Mouse (Mus musculus): ENCODE data around the gene Abcg2.

Gene Abcg2

DNA sequence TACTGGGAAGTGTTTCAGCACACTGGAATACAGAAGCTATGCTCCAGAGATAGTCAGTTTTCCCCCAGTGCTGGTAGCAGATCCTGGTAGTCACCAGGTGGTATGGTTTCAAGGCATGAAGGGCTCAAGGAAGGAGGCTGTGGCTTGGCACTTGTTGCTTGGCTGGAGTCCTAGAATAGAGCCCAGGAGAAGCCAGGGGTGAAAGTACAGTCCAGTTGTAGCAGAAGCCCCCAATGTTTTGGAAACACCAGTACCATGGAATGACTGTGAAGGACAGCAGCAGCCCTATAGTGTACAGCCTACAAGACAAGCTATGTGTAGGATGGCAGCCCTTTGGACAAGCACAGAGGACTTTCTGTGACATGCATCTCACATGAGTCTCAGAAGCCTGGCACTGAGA, 54.2 kb downstream of the Abcg2 start:
- DNase-seq (ENCODE audit: low read depth, low spot score), result no peak

DNA sequence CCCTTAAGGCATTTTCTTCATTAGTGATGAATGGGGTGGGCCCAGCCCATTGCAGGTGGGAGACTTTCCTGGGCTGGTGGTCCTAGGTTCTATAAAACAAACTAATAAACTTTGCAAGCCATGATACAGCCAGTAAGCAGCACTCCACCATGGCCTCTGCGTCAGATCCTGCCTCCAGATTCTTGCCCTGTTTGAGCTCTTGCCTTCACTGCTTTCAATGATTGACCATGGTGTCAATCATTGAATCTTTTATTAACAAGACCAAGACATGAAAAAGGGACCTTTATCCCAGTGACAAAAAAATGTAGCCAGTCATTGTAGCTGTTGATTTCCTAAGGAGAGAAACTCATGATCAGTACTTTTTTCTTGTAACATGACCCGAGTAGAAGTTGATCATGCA, 55.1 kb downstream of the Abcg2 start:
- DNase-seq (ENCODE audit: low read depth, low spot score), result no peak

DNA sequence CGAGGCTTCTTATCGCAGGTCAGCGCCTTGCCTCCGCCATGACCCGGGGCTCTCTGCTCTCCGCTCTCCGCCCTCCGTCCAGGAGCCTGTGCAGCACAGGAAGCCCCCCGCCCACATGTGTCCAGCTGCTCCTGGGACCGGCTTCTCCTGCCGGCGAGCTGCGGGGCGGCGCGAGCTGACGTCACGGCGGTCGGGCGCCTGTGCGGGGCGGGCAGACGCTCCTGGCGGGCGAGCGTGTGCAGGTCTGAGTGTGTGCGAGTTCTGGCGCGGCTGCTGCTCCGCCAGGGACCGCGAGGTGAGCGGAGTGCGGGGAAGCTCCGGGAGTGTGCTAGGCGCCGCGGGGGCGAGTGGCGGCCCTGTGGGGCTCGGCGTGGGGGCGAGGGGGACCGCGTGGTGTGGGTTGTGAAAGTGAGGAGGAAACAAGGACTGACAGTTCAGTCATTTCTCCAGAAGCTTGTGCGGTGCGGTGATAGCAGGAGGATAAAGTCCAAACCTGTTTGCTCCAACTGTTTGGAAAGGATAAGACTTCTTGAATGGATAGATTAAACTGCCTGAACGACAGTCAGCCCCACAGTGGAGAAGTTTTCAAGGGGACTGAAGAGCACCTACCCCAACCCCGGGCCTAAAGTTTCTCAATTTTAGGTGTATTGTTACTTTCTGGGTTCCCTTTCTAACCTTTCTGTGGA, 56.2 kb downstream of the Abcg2 start:
- peak; percentile 57 for DNase-seq (ENCODE audit: low read depth, low spot score)

DNA sequence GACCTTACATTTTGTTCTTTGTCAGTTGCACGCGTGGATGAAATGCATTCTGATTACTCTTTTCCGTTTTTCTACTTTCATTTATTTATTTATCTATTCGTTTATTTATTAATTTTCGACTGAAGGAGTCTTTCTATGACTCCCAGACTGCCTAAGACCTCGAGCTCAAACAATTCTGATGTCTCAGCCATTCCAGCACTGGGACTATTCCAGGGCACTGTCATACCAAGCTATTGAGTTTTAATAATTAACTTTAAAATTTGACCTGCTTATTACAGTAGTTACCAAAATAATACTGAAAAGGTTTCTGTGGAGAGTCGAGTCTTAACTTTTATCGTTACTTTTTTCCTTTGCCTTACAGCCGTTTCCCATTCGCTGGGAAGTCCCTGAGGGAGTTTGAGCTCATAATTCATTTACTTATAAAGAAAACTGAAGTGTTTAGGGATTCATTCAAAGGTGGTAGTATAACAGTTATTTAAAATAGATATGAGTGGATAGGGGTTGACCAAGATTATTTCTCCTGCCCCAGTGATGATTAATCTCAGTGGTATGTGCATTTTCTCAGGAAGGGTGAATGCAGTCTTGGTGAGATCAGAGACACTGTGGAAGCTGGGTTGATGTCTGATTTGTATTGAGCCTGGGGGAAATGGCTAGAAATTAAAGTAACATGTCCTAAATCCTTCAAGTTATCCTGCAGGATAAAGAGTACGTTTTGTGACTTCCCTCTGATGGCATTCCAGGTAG, 56.9 kb downstream of the Abcg2 start:
- no peak for DNase-seq (ENCODE audit: low read depth, low spot score)

DNA sequence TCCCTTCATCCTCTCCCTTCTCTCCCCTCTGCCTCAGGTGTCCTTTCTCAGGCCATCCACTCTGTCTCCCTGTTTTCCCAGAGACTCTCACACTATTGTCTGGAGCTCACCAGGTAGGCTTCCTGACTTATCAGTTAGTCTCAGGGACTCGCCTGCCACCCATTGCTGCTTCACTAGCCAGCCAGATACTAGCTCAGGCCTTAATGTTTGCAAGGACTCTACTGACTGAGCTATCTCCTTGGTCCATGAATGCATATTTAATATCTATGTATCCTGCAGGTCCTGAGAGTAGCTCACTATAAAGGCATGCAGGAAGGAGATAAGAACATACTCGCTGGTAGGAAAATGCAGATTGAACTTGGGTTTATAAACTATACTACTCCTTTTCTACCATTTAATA, 57.9 kb downstream of the Abcg2 start:
- DNase-seq (ENCODE audit: low read depth, low spot score), result no peak

DNA sequence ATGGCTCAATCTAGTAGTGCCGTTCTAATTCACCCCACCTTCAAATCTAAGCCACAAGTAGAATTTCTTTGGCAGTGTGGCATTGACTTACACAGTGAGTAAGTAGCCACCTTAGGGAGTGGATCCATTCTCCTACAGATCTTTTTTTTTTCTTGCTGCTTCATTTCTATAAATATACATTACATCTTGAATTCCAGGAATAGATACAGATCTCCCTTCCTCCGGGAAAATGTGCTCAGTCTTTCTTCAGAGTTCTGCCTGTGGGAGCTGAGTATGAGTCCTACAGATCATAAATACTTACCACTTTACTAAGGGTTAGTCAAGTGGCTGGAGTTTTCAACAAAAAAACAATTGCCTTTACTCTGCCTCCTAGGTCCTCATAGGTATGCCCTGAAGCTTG, 60.3 kb downstream of the Abcg2 start:
- no peak for DNase-seq (ENCODE audit: low read depth, low spot score)

DNA sequence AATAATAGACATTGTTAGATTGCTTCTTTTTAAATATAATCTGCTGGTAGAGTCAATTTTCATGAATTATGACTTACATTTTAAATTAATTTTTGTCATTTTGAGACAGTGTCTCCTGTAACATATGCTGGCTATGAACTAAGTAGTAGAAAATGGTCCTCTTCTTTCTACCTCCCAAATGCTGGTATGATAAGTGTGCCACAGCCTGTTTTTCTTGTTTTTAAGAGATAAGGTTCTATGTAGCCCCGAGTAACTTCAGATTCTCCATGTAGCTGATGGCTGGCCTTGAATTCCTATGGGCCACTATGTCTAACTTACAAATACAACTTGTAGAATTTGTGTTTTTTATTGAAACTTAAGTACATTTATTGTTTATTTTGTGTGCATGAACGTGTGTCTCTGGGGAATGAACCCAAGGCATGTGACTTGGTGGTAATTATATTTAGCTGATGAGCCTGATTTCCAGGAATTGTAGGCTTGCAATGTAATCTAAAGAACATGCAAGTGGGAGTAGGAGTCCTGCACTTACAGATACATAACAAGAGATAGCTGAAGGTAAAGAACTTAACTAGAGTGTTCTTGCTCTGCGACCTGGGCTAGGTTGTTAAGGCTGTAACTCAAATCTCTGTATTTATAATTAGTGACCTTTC, 63.9 kb downstream of the Abcg2 start:
- no peak for DNase-seq (ENCODE audit: low read depth, low spot score)

DNA sequence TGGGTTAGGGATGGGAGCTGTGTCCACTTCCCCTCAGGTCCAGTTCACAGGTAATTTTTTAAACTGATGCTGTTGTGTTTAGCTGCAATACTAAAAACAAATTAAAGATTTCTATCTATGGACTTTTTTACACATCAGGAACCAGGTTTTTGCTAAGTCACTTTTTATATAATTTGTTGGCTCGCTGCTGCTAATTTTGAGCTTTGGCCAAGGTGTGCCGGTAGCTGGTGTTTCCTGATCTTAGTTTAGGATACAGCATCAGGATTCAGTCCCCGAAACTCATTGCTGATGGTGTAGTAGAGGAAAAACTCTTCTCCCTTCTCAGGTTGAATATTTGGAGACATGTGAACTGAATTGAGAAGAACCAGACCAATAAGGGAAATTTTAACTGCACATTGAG, 65.8 kb downstream of the Abcg2 start:
- no peak for DNase-seq (ENCODE audit: low read depth, low spot score)

DNA sequence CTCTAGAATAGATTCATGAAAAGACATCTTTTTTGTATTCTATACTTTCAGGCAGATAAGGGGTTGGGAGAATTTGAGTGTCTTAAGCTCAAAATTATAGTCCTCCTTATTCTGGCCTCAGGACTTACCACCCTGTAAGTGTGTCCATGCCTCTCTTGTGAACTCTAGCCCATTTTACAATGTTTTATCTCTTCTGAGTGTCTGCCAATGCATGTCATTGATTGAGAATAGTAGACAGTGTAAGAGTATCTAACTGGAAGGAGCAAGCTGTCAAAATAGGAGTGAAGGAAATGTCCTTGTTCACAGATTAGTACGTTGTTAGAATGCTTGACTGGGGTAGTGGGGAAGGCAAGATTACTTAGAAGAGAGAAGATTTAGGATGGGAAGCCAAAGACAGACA, 66.7 kb downstream of the Abcg2 start:
- no peak for DNase-seq (ENCODE audit: low read depth, low spot score)

DNA sequence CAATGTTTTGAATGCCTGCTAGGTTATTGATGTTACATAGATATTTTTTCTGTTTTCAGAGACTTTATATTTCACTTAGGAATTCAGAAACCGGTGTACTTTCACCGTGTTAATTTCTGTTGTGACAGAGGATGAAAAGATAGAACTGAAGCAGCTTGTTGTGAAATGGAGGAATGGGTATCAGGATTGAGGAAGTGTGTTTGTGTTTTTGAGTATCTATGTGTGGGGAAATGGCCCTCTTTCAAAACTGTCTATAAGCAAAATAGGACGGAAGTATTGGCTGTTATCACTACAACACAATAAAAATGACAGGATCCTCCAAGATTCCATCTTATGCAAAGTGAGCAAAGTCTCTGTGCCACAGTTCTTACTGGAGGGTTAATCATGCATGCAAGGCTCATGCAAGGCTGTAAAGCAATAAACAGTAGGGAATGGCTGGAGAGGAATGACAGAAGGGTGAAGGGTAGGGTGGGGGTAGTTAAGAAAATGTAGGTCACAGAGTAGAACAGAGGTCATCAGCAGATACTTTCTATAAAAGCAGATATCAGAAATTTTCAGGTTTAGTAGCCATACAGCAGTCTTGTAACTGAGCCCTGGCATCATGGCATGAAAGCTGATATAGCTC, 76.7 kb downstream of the Abcg2 start:
- no peak for DNase-seq (ENCODE audit: low read depth, low spot score)

DNA sequence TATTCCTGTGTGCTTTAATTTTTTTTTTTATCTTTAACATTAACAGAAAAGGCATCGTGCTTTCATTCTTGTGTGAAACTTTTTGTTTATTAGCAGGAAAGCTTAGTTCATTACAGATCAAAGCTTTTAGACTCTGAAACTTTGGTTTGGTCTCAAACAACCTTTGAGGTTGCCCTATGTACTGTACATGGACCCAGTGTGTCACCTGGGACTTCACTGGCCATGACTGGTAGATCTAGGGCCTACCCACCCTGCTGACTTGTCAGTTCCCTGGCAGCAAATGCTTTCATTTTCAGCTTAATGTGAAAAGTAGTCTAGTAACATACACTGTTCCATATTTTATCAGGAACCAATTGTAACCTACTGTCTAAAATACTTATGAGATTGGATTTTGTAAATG, 93.5 kb downstream of the Abcg2 start:
- DNase-seq (ENCODE audit: low read depth, low spot score), result no peak

DNA sequence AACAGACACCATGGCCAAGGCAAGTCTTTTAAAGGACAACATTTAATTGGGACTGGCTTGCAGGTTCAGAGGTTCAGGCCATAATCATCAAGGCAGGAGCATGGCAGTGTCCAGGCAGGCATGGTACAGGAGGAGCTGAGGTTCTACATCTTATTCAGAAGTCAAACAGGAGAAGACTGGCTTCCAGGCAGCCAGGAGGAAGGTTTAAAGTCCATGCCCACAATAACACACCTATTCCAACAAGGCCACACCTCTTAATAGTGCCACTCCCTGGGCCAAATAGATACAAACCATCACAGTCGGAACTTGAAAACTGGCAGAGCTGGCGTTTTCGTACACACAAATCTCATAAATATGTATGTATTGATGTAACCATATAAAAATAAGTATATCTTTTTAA, 94.2 kb downstream of the Abcg2 start:
- DNase-seq (ENCODE audit: low read depth, low spot score), result no peak

DNA sequence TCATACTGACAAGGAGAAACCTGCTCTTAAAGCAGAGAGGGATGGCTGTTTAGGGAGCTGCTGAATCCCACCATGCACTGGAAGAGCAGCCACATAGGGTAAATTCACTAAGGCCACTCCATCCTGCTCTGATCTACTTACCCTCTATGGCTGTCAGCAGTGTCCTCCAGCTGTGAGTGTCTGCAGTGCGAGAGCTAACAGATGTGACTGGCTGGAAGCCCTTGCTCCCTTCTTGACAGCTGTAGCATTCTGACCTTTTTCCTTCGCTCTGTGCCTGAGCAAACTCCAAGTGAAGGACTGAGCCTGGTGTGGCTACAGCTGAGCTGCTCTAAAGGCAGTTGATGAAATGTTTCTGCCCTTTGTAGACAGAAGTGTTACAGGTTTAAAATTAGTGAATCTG, 107.3 kb downstream of the Abcg2 start:
- DNase-seq (ENCODE audit: low read depth, low spot score), result no peak

DNA sequence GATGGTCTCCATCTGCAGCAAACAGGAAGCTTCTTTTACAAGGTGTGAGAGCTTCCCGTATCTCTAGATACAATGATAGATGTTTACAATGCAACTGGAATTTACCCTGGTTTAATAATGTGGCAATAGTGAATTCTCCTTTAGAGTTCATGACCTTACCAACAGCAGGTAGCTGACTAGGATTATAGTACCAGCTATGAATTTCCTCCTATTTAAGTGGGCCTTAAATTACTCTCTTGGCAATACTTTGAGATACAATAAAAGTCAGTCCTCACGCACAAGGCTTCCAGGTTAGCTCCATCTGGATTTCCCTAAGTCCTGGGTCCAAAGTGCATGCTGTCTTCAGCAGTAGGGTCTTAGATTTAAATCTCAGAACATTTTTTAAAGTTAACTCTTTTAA, 109.9 kb downstream of the Abcg2 start:
- no peak for DNase-seq (ENCODE audit: low read depth, low spot score)

DNA sequence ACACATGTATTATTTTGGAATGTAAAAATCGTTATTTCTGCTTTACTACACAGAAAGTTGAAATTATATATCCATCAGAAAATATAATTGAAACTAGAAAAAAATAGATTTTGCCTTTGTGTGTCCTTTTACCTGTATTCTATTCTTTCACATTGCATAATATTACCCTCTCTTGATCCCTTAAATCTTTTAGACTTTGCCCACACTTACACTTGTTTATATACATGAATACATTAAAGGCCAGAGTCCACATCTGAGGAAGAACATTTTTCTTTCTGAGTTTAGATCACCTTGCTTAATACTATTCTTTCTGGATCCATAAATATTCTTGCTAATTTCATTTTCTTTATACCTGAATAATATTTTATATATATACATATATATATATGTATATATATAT, 110.4 kb downstream of the Abcg2 start:
- no peak for DNase-seq (ENCODE audit: low read depth, low spot score)

DNA sequence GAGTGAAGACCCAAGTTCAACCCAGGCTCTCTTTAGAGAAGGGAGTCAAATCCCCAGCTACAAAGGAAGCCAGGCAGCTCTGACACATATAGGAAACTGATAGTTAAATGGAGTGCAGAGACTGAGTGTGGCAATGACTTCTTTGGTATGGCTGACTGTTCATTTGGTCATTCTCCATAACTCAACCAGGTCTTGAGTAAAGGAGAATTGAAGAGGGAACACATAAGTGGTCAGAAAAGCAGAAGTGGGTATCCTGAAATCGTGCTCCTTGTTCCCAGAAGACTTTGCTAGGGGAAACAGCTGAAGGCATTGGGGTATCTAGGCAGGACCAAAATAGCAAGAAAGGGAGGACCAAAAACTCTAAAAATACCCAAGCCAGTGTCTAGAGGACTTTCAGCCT, 126.0 kb downstream of the Abcg2 start:
- no peak for DNase-seq (ENCODE audit: low read depth, low spot score)

DNA sequence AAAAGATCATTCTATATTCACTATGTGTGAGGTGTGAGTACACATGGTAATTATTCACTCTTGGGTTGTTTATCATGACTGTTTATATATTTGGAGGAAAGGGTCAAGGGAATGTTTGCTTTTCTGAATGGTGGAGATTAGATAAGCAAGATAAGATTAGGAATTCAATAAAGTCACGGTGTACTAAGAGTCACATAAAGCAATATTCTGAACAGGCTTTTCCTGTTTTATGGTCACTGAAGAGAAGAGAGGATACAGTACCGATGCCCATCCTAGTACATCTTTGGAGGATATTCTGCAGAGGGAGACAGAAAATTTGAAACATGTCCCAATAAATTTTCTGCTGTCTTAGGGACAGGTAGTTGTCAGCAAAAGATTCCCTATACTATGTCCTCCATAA, 127.6 kb downstream of the Abcg2 start:
- DNase-seq (ENCODE audit: low read depth, low spot score), result no peak

DNA sequence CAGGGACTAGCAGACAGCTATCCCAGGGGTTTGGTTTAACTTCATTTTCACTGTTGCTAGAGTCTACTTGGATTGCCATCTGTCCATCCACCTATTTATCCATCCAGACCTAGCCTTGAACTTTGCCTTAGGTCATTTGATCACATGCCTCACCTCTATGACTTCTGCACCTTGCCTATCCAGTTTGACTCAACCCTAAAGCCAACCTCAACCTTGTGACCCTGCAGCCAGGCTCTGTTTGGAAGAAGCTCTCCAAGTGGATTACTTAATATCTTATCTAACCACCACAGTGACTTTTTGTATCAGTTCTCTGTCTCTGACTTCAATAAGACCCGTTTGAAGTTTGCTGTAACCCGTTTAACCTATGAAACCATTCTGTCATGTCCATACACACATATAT, 149.5 kb downstream of the Abcg2 start:
- no peak for DNase-seq (ENCODE audit: low read depth, low spot score)

DNA sequence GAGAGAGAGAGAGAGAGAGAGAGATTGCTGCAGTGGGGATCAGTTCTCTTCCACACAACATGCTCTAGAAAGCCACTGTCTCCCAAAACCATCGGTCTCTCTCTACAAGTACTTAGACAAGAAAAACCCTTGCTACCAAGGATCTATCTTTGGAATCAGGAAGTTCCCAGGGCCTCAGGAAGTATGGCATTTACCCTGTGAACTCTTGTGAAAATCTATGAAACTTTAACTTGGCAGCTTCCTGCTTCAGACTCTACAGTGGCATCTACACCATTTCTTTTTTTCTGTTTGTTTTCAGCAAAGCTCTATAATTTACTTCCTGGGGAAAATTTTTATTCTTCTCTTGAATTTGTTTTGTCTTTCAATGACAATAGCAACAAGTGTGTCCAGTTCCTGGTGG, 150.8 kb downstream of the Abcg2 start:
- no peak for DNase-seq (ENCODE audit: low read depth, low spot score)
